ENCODE assay signal across 8 mouse cellular contexts in the genomic region with DNA sequence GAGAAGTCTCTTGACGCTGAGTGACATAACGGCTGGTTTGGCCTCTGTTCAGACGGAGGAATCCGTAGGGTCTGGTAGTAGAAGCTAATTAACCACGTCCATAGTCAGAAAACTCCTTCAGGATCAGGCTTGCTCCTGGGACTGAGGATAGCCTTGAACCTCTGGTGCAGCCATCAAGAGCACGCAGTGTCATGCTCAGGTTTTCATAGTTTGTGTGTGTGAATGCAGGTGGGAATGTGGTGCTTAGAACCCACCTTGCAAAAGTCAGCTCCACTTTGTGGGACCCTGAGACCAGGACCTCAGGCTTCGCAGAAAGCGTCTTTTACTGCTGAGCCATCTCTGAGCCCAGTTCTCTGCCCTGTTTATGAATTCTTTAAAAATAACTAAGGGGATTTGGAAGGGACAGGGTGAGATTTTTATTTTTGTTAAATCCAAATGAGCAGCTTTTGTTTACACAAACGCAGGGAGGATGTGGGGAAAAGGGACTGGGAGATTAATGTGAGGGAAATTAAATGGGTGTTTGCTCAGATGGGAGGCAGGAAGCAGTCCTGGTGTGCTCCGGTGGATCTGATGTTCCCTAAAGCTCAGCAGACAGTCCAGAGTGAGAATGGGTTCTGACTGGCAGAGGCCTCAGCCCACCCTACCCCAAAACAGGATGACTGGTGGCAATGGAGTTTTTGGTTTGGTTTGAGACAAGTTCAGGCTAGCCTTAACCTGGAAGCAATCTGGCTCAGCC. TPM values are rescaled to one million over a fixed set of nuclear protein-coding genes. Genes with fewer than 3 reads are reported as not detected.
DNase-seq lines count a peak whose midpoint lies in the region; ATAC-seq and TF ChIP-seq lines count a peak whose summit lies in the region.

No protein-coding gene starts in this region.

- H3K36me3 ChIP-seq in liver, adult 2 months (ENCODE audit: control insufficient read depth, insufficient read depth, low read length), result peaks cover 29% of the 10 kb centered on the region
- H3K36me3 ChIP-seq in embryonic facial prominence, embryonic 12.5 days, result peaks cover 21% of the 10 kb centered on the region
- peaks cover 13% of the 10 kb centered on the region for H3K36me3 ChIP-seq in intestine, embryonic 16.5 days (ENCODE audit: control insufficient read depth, insufficient read depth, low read length)
- H3K36me3 ChIP-seq in myocyte (ENCODE audit: control insufficient read depth, insufficient read depth), result peaks cover 12% of the 10 kb centered on the region

- H3K4me3 ChIP-seq in liver, adult 2 months (ENCODE audit: insufficient read depth, low read depth, low read length), result peak overlapping the region; percentile 34
- H3K4me3 ChIP-seq in embryonic facial prominence, embryonic 12.5 days, result no peak overlapping the region
- H3K4me3 ChIP-seq in intestine, embryonic 16.5 days (ENCODE audit: low read length), result peak overlapping the region; percentile 5; the same call in 1 of the 2 replicates
- no peak overlapping the region for H3K4me3 ChIP-seq in myocyte

- no peak for TF ChIP-seq CTCF in liver, adult 2 months (IDR thresholded peaks at IDR 0.05; ENCODE audit: low read depth, low read length)

- H3K9ac ChIP-seq in liver, adult 2 months (ENCODE audit: low read depth, low read length), result peak overlapping the region; percentile 63
- no peak overlapping the region for H3K9ac ChIP-seq in embryonic facial prominence, embryonic 12.5 days
- peak overlapping the region; percentile 39; the same call in 1 of the 2 replicates for H3K9ac ChIP-seq in intestine, embryonic 16.5 days (ENCODE audit: low read depth, low read length)

- no peak for TF ChIP-seq POLR2A in liver, adult 2 months (IDR thresholded peaks at IDR 0.05; ENCODE audit: extremely low read depth, insufficient read depth, low read length)
- TF ChIP-seq POLR2A in myocyte (IDR thresholded peaks at IDR 0.05; ENCODE audit: insufficient read length, low read depth), result peak; percentile 51

- 58% methylated on average over 10 of the region's 10 CpGs for WGBS in liver, adult 2 months
- 57% methylated on average over 10 of the region's 10 CpGs for WGBS in embryonic facial prominence, embryonic 12.5 days
- WGBS in intestine, embryonic 16.5 days, result 37% methylated on average over 10 of the region's 10 CpGs

- DNase-seq in liver, adult 2 months (ENCODE audit: extremely low read depth, low read depth, low spot score), result peak; percentile 53
- no peak for DNase-seq in liver
- DNase-seq in ovary, postnatal 36 days (ENCODE audit: low spot score), result no peak
- DNase-seq in cerebellum, adult 8-10 months, result no peak
- DNase-seq in adrenal gland, postnatal 4 days (ENCODE audit: low spot score in 2 of 2), result no peak

- H3K4me1 ChIP-seq in liver, adult 2 months (ENCODE audit: control insufficient read depth, insufficient read depth, low read length), result peaks cover 19% of the 10 kb centered on the region
- peaks cover 27% of the 10 kb centered on the region for H3K4me1 ChIP-seq in embryonic facial prominence, embryonic 12.5 days
- H3K4me1 ChIP-seq in intestine, embryonic 16.5 days (ENCODE audit: control insufficient read depth, insufficient read depth, low read length), result peaks cover 49% of the 10 kb centered on the region

- no peak for ATAC-seq in embryonic facial prominence, embryonic 12.5 days (ENCODE audit: insufficient number of reproducible peaks, insufficient read depth, low FRiP score, low TSS enrichment)
- ATAC-seq in intestine, embryonic 16.5 days, result no peak

- peak overlapping the region; percentile 82 for H3K27ac ChIP-seq in liver, adult 2 months (replicated peaks; ENCODE audit: insufficient read depth, low read depth, low read length)
- H3K27ac ChIP-seq in embryonic facial prominence, embryonic 12.5 days, result peak overlapping the region; percentile 38; the same call in 1 of the 2 replicates
- peak overlapping the region; percentile 98 for H3K27ac ChIP-seq in intestine, embryonic 16.5 days (ENCODE audit: low read length)

- H3K4me2 ChIP-seq in embryonic facial prominence, embryonic 12.5 days (replicated peaks), result no peak overlapping the region
- peak overlapping the region; percentile 80 for H3K4me2 ChIP-seq in intestine, embryonic 16.5 days (ENCODE audit: low read depth, low read length)
- H3K4me2 ChIP-seq in myocyte (ENCODE audit: low read depth), result no peak overlapping the region

- no peak overlapping the region for H3ac ChIP-seq in myocyte (ENCODE audit: control insufficient read depth, insufficient read length)

- peaks cover 3% of the 10 kb centered on the region; the same call in 1 of the 2 replicates for H3K79me2 ChIP-seq in liver, adult 2 months (ENCODE audit: control insufficient read depth, insufficient read depth, low read length)
- H3K79me2 ChIP-seq in myocyte (ENCODE audit: control insufficient read depth, insufficient read depth), result peaks cover 9% of the 10 kb centered on the region

- no peaks in the 10 kb centered on the region for H3K27me3 ChIP-seq in liver, adult 2 months (ENCODE audit: control insufficient read depth, insufficient read depth, low read length)
- H3K27me3 ChIP-seq in embryonic facial prominence, embryonic 12.5 days, result no peaks in the 10 kb centered on the region
- no peaks in the 10 kb centered on the region for H3K27me3 ChIP-seq in intestine, embryonic 16.5 days (replicated peaks; ENCODE audit: control insufficient read depth, insufficient read depth, low read length)
- no peaks in the 10 kb centered on the region for H3K27me3 ChIP-seq in myocyte (ENCODE audit: control insufficient read depth, insufficient read depth, insufficient read length)

- no peaks in the 10 kb centered on the region for H3K9me3 ChIP-seq in embryonic facial prominence, embryonic 12.5 days
- no peaks in the 10 kb centered on the region for H3K9me3 ChIP-seq in intestine, embryonic 16.5 days (ENCODE audit: control insufficient read depth, low read length)

TF ChIP-seq in myocyte, 11 proteins besides CTCF, POLR2A, EP300 and RAD21:
- no peak for TF ChIP-seq MYOG (IDR thresholded peaks at IDR 0.05; ENCODE audit: control insufficient read depth in 1 of 3, insufficient read depth in 1 of 3, insufficient read length in 2 of 3, low read depth in 2 of 3)
- TF ChIP-seq POLR2AphosphoS2 (IDR thresholded peaks at IDR 0.05; ENCODE audit: insufficient read length, low read depth), result peak; percentile 90

RNA-seq across cellular contexts. Expression of gene Txnip, which starts 4.4 kb away (rescaled TPM):
- 153 and 159 TPM in 2 replicates for total RNA-seq in liver, adult 2 months (2014; rRNA removed)
- polyA plus RNA-seq in liver, adult 2 months (2012; rRNA removed), result 51.0 and 74.3 TPM in 2 replicates
- polyA plus RNA-seq in embryonic facial prominence, embryonic 12.5 days (2016; fragmentation: Nextera tagmentation; extraction: Ambion mirVana), result 75.8 and 80.8 TPM in 2 replicates
- polyA plus RNA-seq in intestine, embryonic 16.5 days (2015; fragmentation: Nextera tagmentation; extraction: Ambion mirVana), result 146 and 152 TPM in 2 replicates
- polyA plus RNA-seq in myocyte (2012; fragmentation: generic; extraction: Trizol), result 42.6 TPM
- total RNA-seq in adrenal gland, postnatal 4 days (2021), result 100 to 1,000 TPM; 980 to 992 TPM

RNA-seq across cellular contexts. Expression of gene Gm16253, which starts 14.7 kb away (rescaled TPM):
- total RNA-seq in liver, adult 2 months (2014; rRNA removed), result not detected in 2 replicates
- polyA plus RNA-seq in liver, adult 2 months (2012; rRNA removed), result not detected in 2 replicates
- polyA plus RNA-seq in embryonic facial prominence, embryonic 12.5 days (2016; fragmentation: Nextera tagmentation; extraction: Ambion mirVana), result 2.1 and 2.4 TPM in 2 replicates
- polyA plus RNA-seq in intestine, embryonic 16.5 days (2015; fragmentation: Nextera tagmentation; extraction: Ambion mirVana), result 0.45 and 0.97 TPM in 2 replicates
- polyA plus RNA-seq in myocyte (2012; fragmentation: generic; extraction: Trizol), result 0.25 TPM
- not detected for total RNA-seq in adrenal gland, postnatal 4 days (2021)

RNA-seq across cellular contexts. Expression of gene Polr3gl, which starts 31.9 kb away (rescaled TPM):
- 5.7 and 8.2 TPM in 2 replicates for total RNA-seq in liver, adult 2 months (2014; rRNA removed)
- polyA plus RNA-seq in liver, adult 2 months (2012; rRNA removed), result 7.0 and 7.7 TPM in 2 replicates
- 49.8 and 52.1 TPM in 2 replicates for polyA plus RNA-seq in embryonic facial prominence, embryonic 12.5 days (2016; fragmentation: Nextera tagmentation; extraction: Ambion mirVana)
- polyA plus RNA-seq in intestine, embryonic 16.5 days (2015; fragmentation: Nextera tagmentation; extraction: Ambion mirVana), result 23.1 and 24.4 TPM in 2 replicates
- polyA plus RNA-seq in myocyte (2012; fragmentation: generic; extraction: Trizol), result 22.7 TPM
- total RNA-seq in adrenal gland, postnatal 4 days (2021), result 10 to 100 TPM; 37.6 to 37.8 TPM

RNA-seq across cellular contexts. Expression of gene Ankrd34a, which starts 34.3 kb away (rescaled TPM):
- 0.07 TPM in 1 of 2 replicates, not detected in the other for total RNA-seq in liver, adult 2 months (2014; rRNA removed)
- polyA plus RNA-seq in liver, adult 2 months (2012; rRNA removed), result 0.05 and 0.07 TPM in 2 replicates
- polyA plus RNA-seq in embryonic facial prominence, embryonic 12.5 days (2016; fragmentation: Nextera tagmentation; extraction: Ambion mirVana), result 2.1 and 2.3 TPM in 2 replicates
- 2.0 and 2.1 TPM in 2 replicates for polyA plus RNA-seq in intestine, embryonic 16.5 days (2015; fragmentation: Nextera tagmentation; extraction: Ambion mirVana)
- 2.5 TPM for polyA plus RNA-seq in myocyte (2012; fragmentation: generic; extraction: Trizol)
- 1 to 10 TPM in 1 of 2 experiments, under 1 TPM in 1; 0.59 to 1.5 TPM for total RNA-seq in adrenal gland, postnatal 4 days (2021)

RNA-seq across cellular contexts. Expression of gene Hfe2, which starts 37.1 kb away (rescaled TPM):
- 29.6 and 36.4 TPM in 2 replicates for total RNA-seq in liver, adult 2 months (2014; rRNA removed)
- 93.8 and 98.4 TPM in 2 replicates for polyA plus RNA-seq in liver, adult 2 months (2012; rRNA removed)
- 3.2 and 4.0 TPM in 2 replicates for polyA plus RNA-seq in embryonic facial prominence, embryonic 12.5 days (2016; fragmentation: Nextera tagmentation; extraction: Ambion mirVana)
- 0.15 and 0.37 TPM in 2 replicates for polyA plus RNA-seq in intestine, embryonic 16.5 days (2015; fragmentation: Nextera tagmentation; extraction: Ambion mirVana)
- 116 TPM for polyA plus RNA-seq in myocyte (2012; fragmentation: generic; extraction: Trizol)
- 10 to 100 TPM in 1 of 2 experiments, 1 to 10 TPM in 1; 3.9 to 11.2 TPM for total RNA-seq in adrenal gland, postnatal 4 days (2021)

Comparison
In these comparisons a context has a peak if more than half of its experiments do, and no peak if none do; other contexts are left out.
1. H3K27ac ChIP-seq: peak in every context shown above with its lines; median percentile 98 in intestine, embryonic 16.5 days; 82 in liver, adult 2 months; 38 in embryonic facial prominence, embryonic 12.5 days.
2. H3K4me3 ChIP-seq: peak in liver, adult 2 months (single experiment) and intestine, embryonic 16.5 days (single experiment); none in embryonic facial prominence, embryonic 12.5 days (single experiment) and myocyte (single experiment).